Mouse (Mus musculus) neural tube, embryonic 10.5 days (tissue): ENCODE results near the gene Pik3r6.

Experiments used
- DNase-seq: peaks from one replicate; pipeline ENCODE4 v3.0.0-alpha.2; 2017; ENCODE audit warnings: low spot score; ENCODE audit errors: extremely low spot score

Gene Pik3r6

GRCm38 (mm10) chr11:68532773-68533172 lies 30.0 kb downstream of the Pik3r6 start:
- no peak for DNase-seq

GRCm38 (mm10) chr11:68533971-68534475 lies 31.2 kb downstream of the Pik3r6 start:
- no peak for DNase-seq

GRCm38 (mm10) chr11:68536026-68536425 lies 33.2 kb downstream of the Pik3r6 start:
- DNase-seq: no peak

- DNase-seq: no peak
Measured at GRCm38 (mm10) chr11:68536465-68536864, 33.6 kb downstream of the Pik3r6 start.

- no peak for DNase-seq
Measured at GRCm38 (mm10) chr11:68539621-68540020, 36.8 kb downstream of the Pik3r6 start.

GRCm38 (mm10) chr11:68544554-68544953 lies 41.7 kb downstream of the Pik3r6 start:
- DNase-seq: peak; percentile 40

- no peak for DNase-seq
Measured at GRCm38 (mm10) chr11:68545172-68545571, 42.4 kb downstream of the Pik3r6 start.

- DNase-seq: no peak
Measured at GRCm38 (mm10) chr11:68545682-68546222, 42.9 kb downstream of the Pik3r6 start.

- DNase-seq: no peak
Measured at GRCm38 (mm10) chr11:68547484-68547883, 44.7 kb downstream of the Pik3r6 start.

- no peak for DNase-seq
Measured at GRCm38 (mm10) chr11:68549597-68549996, 46.8 kb downstream of the Pik3r6 start.

- no peak for DNase-seq
Measured at GRCm38 (mm10) chr11:68550358-68550757, 47.5 kb downstream of the Pik3r6 start.

- DNase-seq: no peak
Measured at GRCm38 (mm10) chr11:68553981-68554471, 51.2 kb downstream of the Pik3r6 start.

- DNase-seq: no peak
Measured at GRCm38 (mm10) chr11:68555918-68556584, 53.2 kb downstream of the Pik3r6 start, which contains the start of gene Mfsd6l. Gene Mfsd6l, plus strand, starts transcription at chr11:68556186.

GRCm38 (mm10) chr11:68559546-68559945 lies 56.7 kb downstream of the Pik3r6 start:
- DNase-seq: no peak

GRCm38 (mm10) chr11:68561957-68562950 lies 59.4 kb downstream of the Pik3r6 start:
- no peak for DNase-seq

- no peak for DNase-seq
Measured at GRCm38 (mm10) chr11:68564356-68565031, 61.7 kb downstream of the Pik3r6 start.

GRCm38 (mm10) chr11:68565032-68565429 lies 62.2 kb downstream of the Pik3r6 start:
- DNase-seq: no peak

- DNase-seq: peak; percentile 69
Measured at GRCm38 (mm10) chr11:68566447-68567059, 63.7 kb downstream of the Pik3r6 start.

- no peak for DNase-seq
Measured at GRCm38 (mm10) chr11:68570861-68571260, 68.0 kb downstream of the Pik3r6 start.

- no peak for DNase-seq
Measured at GRCm38 (mm10) chr11:68577076-68577475, 74.3 kb downstream of the Pik3r6 start.
